Mouse (Mus musculus) retina, postnatal 1 day (tissue): ENCODE measurements around the gene Isoc2b.
"Not testable (repeated sequence)": the region's sequence is repeated elsewhere in the genome, so short reads cannot be mapped to it uniquely, and the experiment has no call there.

ENCODE experiments used
- DNase-seq: peaks from one replicate; pipeline ENCODE4 v3.0.0-alpha.2; 2012

The Isoc2b gene

GRCm38 (mm10) chr7:4870133-4870532 is at the start of gene Isoc2b:
TSS of gene Isoc2b (minus strand) at chr7:4870258.
- DNase-seq = no peak

GRCm38 (mm10) chr7:4919096-4919495 is 49.0 kb upstream of the Isoc2b start:
- DNase-seq = no peak

GRCm38 (mm10) chr7:4918681-4919080 is 48.6 kb upstream of the Isoc2b start:
- DNase-seq = no peak

- no peak for DNase-seq
Observed at GRCm38 (mm10) chr7:4917494-4917893, 47.4 kb upstream of the Isoc2b start.

GRCm38 (mm10) chr7:4915669-4916416 is 45.8 kb upstream of the Isoc2b start:
- no peak for DNase-seq

- DNase-seq = peak; percentile 96
Observed at GRCm38 (mm10) chr7:4915007-4915665, 45.1 kb upstream of the Isoc2b start, which contains the start of gene Zfp628. TSS of gene Zfp628 (plus strand) at chr7:4915217.

- DNase-seq = peak; percentile 52
Observed at GRCm38 (mm10) chr7:4912248-4912647, 42.2 kb upstream of the Isoc2b start.

- DNase-seq = peak; percentile 79
Observed at GRCm38 (mm10) chr7:4911561-4911960, 41.5 kb upstream of the Isoc2b start.

GRCm38 (mm10) chr7:4906466-4906950 is 36.5 kb upstream of the Isoc2b start, which contains the start of gene Gm36210:
TSS of gene Gm36210 (minus strand) at chr7:4906516.
- peak; percentile 47 for DNase-seq

- DNase-seq = no peak
Observed at GRCm38 (mm10) chr7:4902404-4902803, 32.3 kb upstream of the Isoc2b start.

GRCm38 (mm10) chr7:4901171-4901570 is 31.1 kb upstream of the Isoc2b start:
- peak; percentile 55 for DNase-seq

GRCm38 (mm10) chr7:4900523-4900851 is 30.4 kb upstream of the Isoc2b start:
- no peak for DNase-seq

GRCm38 (mm10) chr7:4899649-4900522 is 29.8 kb upstream of the Isoc2b start:
- DNase-seq = peak; percentile 46

- peak; percentile 34 for DNase-seq
Observed at GRCm38 (mm10) chr7:4898851-4899648, 29.0 kb upstream of the Isoc2b start.

- no peak for DNase-seq
Observed at GRCm38 (mm10) chr7:4895186-4895585, 25.1 kb upstream of the Isoc2b start.

- no peak for DNase-seq
Observed at GRCm38 (mm10) chr7:4886680-4887079, 16.6 kb upstream of the Isoc2b start.

- DNase-seq = not testable (repeated sequence)
Observed at GRCm38 (mm10) chr7:4879036-4879435, 9.0 kb upstream of the Isoc2b start.

- DNase-seq = peak; percentile 9
Observed at GRCm38 (mm10) chr7:4878186-4878585, 8.1 kb upstream of the Isoc2b start.

GRCm38 (mm10) chr7:4877226-4877625 is 7.2 kb upstream of the Isoc2b start:
- no peak for DNase-seq

- DNase-seq = peak; percentile 98
Observed at GRCm38 (mm10) chr7:4876753-4877221, 6.7 kb upstream of the Isoc2b start, which contains the start of gene Isoc2a. TSS of gene Isoc2a (plus strand) at chr7:4877153.

GRCm38 (mm10) chr7:4866631-4867180 is 3.4 kb downstream of the Isoc2b start:
- DNase-seq = peak; percentile 73
